Mouse (Mus musculus): Measurements from ENCODE around the gene Nell2.
A peak's percentile ranks its signal among the peaks of the same experiment; 100 is the strongest.
"Not testable (repeated sequence)": the region's sequence is repeated elsewhere in the genome, so short reads cannot be mapped to it uniquely, and the experiment has no call there.

Nell2 gene

GRCm38 (mm10) chr15:95527948-95528861 is at the start of gene Nell2:
TSS of gene Nell2 (minus strand) at chr15:95528559.
- no peak for DNase-seq (ENCODE audit: low spot score)

GRCm38 (mm10) chr15:95574661-95575060 is 46.3 kb upstream of the Nell2 start:
- peak; percentile 63 for DNase-seq (ENCODE audit: low spot score)

GRCm38 (mm10) chr15:95569606-95570005 is 41.2 kb upstream of the Nell2 start:
- DNase-seq (ENCODE audit: low spot score), result no peak

- no peak for DNase-seq (ENCODE audit: low spot score)
Measured at GRCm38 (mm10) chr15:95565160-95565559, 36.8 kb upstream of the Nell2 start.

GRCm38 (mm10) chr15:95561303-95561702 is 32.9 kb upstream of the Nell2 start:
- DNase-seq (ENCODE audit: low spot score), result no peak

GRCm38 (mm10) chr15:95550011-95550410 is 21.7 kb upstream of the Nell2 start:
- DNase-seq (ENCODE audit: low spot score), result no peak

GRCm38 (mm10) chr15:95542632-95543031 is 14.3 kb upstream of the Nell2 start:
- DNase-seq (ENCODE audit: low spot score), result no peak

GRCm38 (mm10) chr15:95536724-95537123 is 8.4 kb upstream of the Nell2 start:
- DNase-seq (ENCODE audit: low spot score), result no peak

GRCm38 (mm10) chr15:95536230-95536629 is 7.9 kb upstream of the Nell2 start:
- DNase-seq (ENCODE audit: low spot score), result no peak

- DNase-seq (ENCODE audit: low spot score), result no peak
Measured at GRCm38 (mm10) chr15:95534644-95535043, 6.3 kb upstream of the Nell2 start.

GRCm38 (mm10) chr15:95527461-95527947 is 855 bp downstream of the Nell2 start:
- DNase-seq (ENCODE audit: low spot score), result no peak

- no peak for DNase-seq (ENCODE audit: low spot score)
Measured at GRCm38 (mm10) chr15:95526626-95527411, 1.5 kb downstream of the Nell2 start.

GRCm38 (mm10) chr15:95525997-95526396 is 2.4 kb downstream of the Nell2 start:
- DNase-seq (ENCODE audit: low spot score), result no peak

- DNase-seq (ENCODE audit: low spot score), result no peak
Measured at GRCm38 (mm10) chr15:95518204-95518603, 10.2 kb downstream of the Nell2 start.

- DNase-seq (ENCODE audit: low spot score), result not testable (repeated sequence)
Measured at GRCm38 (mm10) chr15:95513306-95513705, 15.1 kb downstream of the Nell2 start.

- DNase-seq (ENCODE audit: low spot score), result no peak
Measured at GRCm38 (mm10) chr15:95495666-95496065, 32.7 kb downstream of the Nell2 start.

- DNase-seq (ENCODE audit: low spot score), result no peak
Measured at GRCm38 (mm10) chr15:95495193-95495592, 33.2 kb downstream of the Nell2 start.

GRCm38 (mm10) chr15:95492201-95492600 is 36.2 kb downstream of the Nell2 start:
- DNase-seq (ENCODE audit: low spot score), result no peak

- no peak for DNase-seq (ENCODE audit: low spot score)
Measured at GRCm38 (mm10) chr15:95489174-95489573, 39.2 kb downstream of the Nell2 start.

- DNase-seq (ENCODE audit: low spot score), result no peak
Measured at GRCm38 (mm10) chr15:95487961-95488360, 40.4 kb downstream of the Nell2 start.

- DNase-seq (ENCODE audit: low spot score), result no peak
Measured at GRCm38 (mm10) chr15:95482002-95482401, 46.4 kb downstream of the Nell2 start.

GRCm38 (mm10) chr15:95481585-95481984 is 46.8 kb downstream of the Nell2 start:
- DNase-seq (ENCODE audit: low spot score), result no peak

- DNase-seq (ENCODE audit: low spot score), result no peak
Measured at GRCm38 (mm10) chr15:95476440-95476839, 51.9 kb downstream of the Nell2 start.
